Mouse (Mus musculus) ES-Bruce4 (cell line): ENCODE measurements around the gene Inpp4a.

Source experiments
- CTCF ChIP-seq: IDR thresholded peaks from one replicate; pipeline ENCODE4 v1.8.1; 2011; ENCODE audit warnings: low read depth, low read length
- EP300 ChIP-seq: IDR thresholded peaks from 2 replicates; pipeline ENCODE4 v1.6.1; 2011; ENCODE audit warnings: low read depth, low read length; ENCODE audit not compliant: insufficient read depth
- POLR2A ChIP-seq: IDR thresholded peaks from one replicate; pipeline ENCODE4 v1.8.1; 2011; ENCODE audit warnings: low read length; ENCODE audit not compliant: insufficient read depth

DNA sequence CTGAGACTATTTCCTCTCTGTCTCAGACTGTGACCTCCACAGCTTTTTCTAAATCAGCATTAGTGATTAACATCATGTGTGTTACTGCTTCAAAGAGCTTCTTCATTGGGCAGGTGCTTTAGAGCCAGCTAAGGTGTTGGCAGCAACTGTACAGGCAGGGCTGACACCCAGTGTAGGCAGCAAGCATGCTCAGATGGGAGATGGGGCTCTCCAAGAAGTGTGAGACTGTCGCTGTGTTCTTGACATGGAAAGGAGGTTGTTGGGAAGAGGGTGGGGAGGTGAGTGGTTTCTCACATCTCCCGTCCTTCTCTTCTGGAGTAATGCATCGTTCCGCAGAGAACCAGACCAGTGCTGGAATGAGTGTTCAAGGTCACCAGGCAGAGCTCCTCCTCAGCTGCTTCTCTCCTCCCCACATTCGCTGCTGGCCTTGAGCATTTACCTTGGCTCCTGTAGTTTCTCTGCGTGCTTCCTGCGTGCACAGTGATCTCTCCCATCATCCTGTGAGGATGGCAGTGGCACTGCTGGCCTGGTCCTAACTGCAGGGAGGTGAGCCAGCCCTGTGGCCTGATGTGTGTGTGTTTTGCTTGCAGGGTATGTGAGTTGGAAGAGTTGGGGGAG is 69.2 kb downstream of the Inpp4a start:
- TF ChIP-seq CTCF (no peak), POLR2A (no peak), EP300 (no peak)
